Mouse (Mus musculus) kidney, postnatal 0 days (tissue): ENCODE results near the gene Toporsl. TPM values are rescaled to one million over a fixed set of nuclear protein-coding genes. Genes with fewer than 3 reads are reported as not detected.

Experiments used
- ATAC-seq: fragments of 200-750 bp; cut with Nextera tagmentation; replicated peaks from 2 replicates; pipeline ENCODE4 v1.8.0; 2017; ENCODE audit warnings: low read depth, moderate number of reproducible peaks, moderate TSS enrichment, moderate library complexity; ENCODE audit not compliant: low FRiP score
- DNase-seq: peaks from one replicate; pipeline ENCODE4 v3.0.0-alpha.2; 2016; ENCODE audit warnings: low spot score
- H3K27ac ChIP-seq: fragments of 300-500 bp; sonication (generic); 2 replicates; pipeline ENCODE4 v1.5.1; 2014; ENCODE audit warnings: mild to moderate bottlenecking
- H3K27me3 ChIP-seq: fragments of 300-500 bp; sonication (generic); 2 replicates; pipeline ENCODE4 v1.6.1; 2014; ENCODE audit warnings: low read length, mixed read lengths; ENCODE audit not compliant: insufficient read depth
- H3K36me3 ChIP-seq: fragments of 300-500 bp; sonication (generic); 2 replicates; pipeline ENCODE4 v1.6.1; 2014; ENCODE audit warnings: low read length, mixed read lengths; ENCODE audit not compliant: insufficient read depth
- H3K4me1 ChIP-seq: fragments of 300-500 bp; sonication (generic); replicated peaks from 2 replicates; pipeline ENCODE4 v1.6.1; 2014; ENCODE audit warnings: antibody characterized with exemption, low read length, mixed read lengths; ENCODE audit not compliant: insufficient read depth
- H3K4me2 ChIP-seq: fragments of 300-500 bp; sonication (generic); 2 replicates; pipeline ENCODE4 v1.6.1; 2014; ENCODE audit warnings: mild to moderate bottlenecking, low read length, moderate library complexity, mixed read lengths
- H3K4me3 ChIP-seq: fragments of 300-500 bp; sonication (generic); replicated peaks from 2 replicates; pipeline ENCODE4 v1.5.1; 2014; ENCODE audit warnings: low read depth, low read length
- H3K9ac ChIP-seq: fragments of 300-500 bp; sonication (generic); 2 replicates; pipeline ENCODE4 v1.6.1; 2014; ENCODE audit warnings: low read depth, low read length
- H3K9me3 ChIP-seq: fragments of 300-500 bp; sonication (generic); replicated peaks from 2 replicates; pipeline ENCODE4 v1.6.1; 2016; ENCODE audit warnings: low read length, inconsistent platforms, mixed read lengths
- CTCF ChIP-seq: IDR thresholded peaks from 2 replicates; pipeline ENCODE4 v1.5.1; 2016; ENCODE audit warnings: antibody characterized with exemption, low read depth, mild to moderate bottlenecking, moderate library complexity
- WGBS: fragments of 180-500 bp; shearing (Covaris S2); extraction: QIAGEN DNeasy Blood & Tissue Kit; methylation state at CpG from one replicate; pipeline ENCODE4 v1.1.7; 2014; 5-methylcytosine and 5-hydroxymethylcytosine counted together
- polyA plus RNA-seq: library from polyadenylated mRNA; unstranded; fragments of >200 nt; fragmentation: Nextera tagmentation; extraction: Ambion mirVana; gene quantifications from 2 replicates; pipeline ENCODE4 v1.2.1, GENCODE M21; 2015

Gene Toporsl
- polyA plus RNA-seq, 1 experiment from 2014 or later = not detected

DNA sequence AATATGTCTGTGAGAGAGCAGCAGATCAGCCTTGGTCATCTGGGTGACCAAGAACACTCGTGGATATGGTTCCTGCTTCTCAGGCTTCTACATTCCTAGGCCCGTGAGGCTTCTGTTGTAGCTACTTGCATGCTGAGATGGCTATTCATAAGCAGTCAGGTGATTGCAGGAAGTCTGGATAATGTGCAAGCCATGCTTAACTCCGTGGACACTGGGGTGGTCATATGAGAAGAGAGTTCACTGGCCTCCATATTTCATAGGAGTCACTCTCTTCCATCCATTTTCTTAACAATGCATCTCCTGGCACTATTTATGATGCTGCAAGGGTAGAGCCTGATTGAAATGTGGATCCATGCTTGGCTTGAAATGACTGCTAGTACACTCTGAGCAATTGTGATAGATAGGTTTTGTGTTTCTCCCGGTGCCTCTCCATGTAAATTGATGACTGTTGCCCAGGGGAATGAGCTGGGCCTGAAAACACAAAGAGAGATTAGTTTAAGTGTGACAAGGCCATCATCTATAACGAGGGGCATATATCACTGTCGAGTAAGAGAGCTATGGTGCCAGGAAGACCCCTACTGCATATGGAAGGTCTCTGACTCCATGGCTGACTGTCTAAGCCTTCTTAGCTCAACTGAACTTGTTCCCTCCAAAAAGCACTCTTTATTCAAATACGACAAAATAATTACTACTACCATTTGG lies 2.3 kb downstream of the Toporsl start:
- Histone ChIP-seq H3K4me2 (no peak overlapping the region), H3K9me3 (no peaks in the 10 kb centered on the region), H3K27ac (no peak overlapping the region), H3K36me3 (no peaks in the 10 kb centered on the region), H3K4me3 (no peak overlapping the region), H3K9ac (no peak overlapping the region), H3K4me1 (no peaks in the 10 kb centered on the region), H3K27me3 (no peaks in the 10 kb centered on the region)
- DNase-seq (peak; percentile 11), ATAC-seq (no peak)
- no peak for TF ChIP-seq CTCF
- 28% methylated on average over 7 of the region's 7 CpGs for WGBS

DNA sequence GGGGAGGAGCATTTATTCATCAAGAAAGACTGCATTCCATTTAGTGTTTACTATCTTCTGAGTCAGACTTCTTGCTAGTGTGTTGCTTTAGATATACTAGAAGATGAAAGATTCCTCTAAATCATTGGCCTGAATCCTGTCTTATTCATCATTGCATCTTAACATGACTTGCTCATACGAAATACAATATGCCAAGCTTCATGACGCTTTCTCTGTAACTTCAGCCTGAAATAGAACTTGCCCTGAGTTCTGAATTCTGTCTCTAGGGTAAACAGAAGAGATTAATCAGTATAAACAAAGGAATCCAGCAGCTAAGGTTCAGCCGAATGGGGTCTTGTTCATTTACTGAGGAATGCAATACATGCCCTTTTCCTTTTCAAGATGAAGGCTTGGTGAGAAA lies 10.8 kb downstream of the Toporsl start:
- H3K36me3 ChIP-seq = no peaks in the 10 kb centered on the region
- H3K27me3 ChIP-seq = no peaks in the 10 kb centered on the region
- no peak overlapping the region for H3K4me2 ChIP-seq
- ATAC-seq (no peak), DNase-seq (no peak)
- no peaks in the 10 kb centered on the region for H3K9me3 ChIP-seq
- no peak overlapping the region for H3K27ac ChIP-seq
- H3K4me1 ChIP-seq = no peaks in the 10 kb centered on the region
- no peak overlapping the region for H3K4me3 ChIP-seq
- WGBS = 47% methylated on average over 3 of the region's 3 CpGs
- TF ChIP-seq CTCF = no peak
- H3K9ac ChIP-seq = no peak overlapping the region

DNA sequence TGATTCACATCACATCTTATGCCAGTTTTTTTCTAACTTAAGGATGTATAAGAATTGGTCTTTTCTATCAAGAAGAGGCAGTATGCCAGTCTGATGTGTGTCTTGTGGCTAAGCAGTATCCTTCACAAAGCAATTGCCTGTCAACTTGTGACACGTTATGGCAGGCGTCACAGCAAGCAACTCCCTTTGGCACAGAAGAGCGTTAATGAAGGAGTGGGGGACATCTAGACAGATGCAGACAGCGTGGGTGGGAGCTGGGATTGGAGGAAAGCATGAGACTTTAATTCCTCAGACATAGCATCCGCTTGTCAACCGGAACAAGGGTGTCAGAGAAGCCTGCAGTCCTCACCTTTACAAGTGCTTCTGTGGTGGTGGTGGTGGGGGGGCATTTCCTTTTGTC lies 38.9 kb downstream of the Toporsl start:
- Histone ChIP-seq H3K4me1 (no peaks in the 10 kb centered on the region), H3K4me2 (no peak overlapping the region), H3K27me3 (no peaks in the 10 kb centered on the region), H3K36me3 (no peaks in the 10 kb centered on the region), H3K4me3 (no peak overlapping the region), H3K9me3 (no peaks in the 10 kb centered on the region), H3K27ac (no peak overlapping the region), H3K9ac (no peak overlapping the region)
- TF ChIP-seq CTCF = no peak
- 74% methylated on average over 6 of the region's 6 CpGs for WGBS
- DNase-seq (no peak), ATAC-seq (no peak)

DNA sequence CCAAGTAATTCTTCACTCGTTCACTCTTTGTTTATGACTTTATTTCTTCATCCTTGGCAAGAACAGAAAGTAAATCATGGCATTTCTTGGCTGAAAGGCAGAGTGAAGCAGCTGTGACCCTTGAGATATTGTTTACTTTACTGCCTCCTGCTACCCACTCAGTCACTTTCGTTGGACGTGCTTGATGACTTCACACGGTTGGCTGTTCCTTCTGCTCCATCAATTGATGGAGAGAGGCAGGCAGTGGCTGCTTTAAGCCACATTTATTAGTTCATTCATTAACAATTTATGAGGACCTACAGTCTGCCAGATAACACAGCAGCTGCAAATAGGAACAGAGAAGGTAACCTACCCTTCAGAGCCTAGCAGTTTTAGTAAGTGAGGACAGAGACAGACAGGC lies 51.7 kb downstream of the Toporsl start:
- TF ChIP-seq CTCF = no peak
- no peak overlapping the region for H3K4me2 ChIP-seq
- DNase-seq (no peak), ATAC-seq (no peak)
- H3K27me3 ChIP-seq = no peaks in the 10 kb centered on the region
- no peaks in the 10 kb centered on the region for H3K9me3 ChIP-seq
- H3K4me1 ChIP-seq = no peaks in the 10 kb centered on the region
- whole genome bisulfite sequencing = 24% methylated on average over 4 of the region's 4 CpGs
- H3K4me3 ChIP-seq = no peak overlapping the region
- H3K9ac ChIP-seq = no peak overlapping the region
- no peaks in the 10 kb centered on the region for H3K36me3 ChIP-seq
- no peak overlapping the region for H3K27ac ChIP-seq

DNA sequence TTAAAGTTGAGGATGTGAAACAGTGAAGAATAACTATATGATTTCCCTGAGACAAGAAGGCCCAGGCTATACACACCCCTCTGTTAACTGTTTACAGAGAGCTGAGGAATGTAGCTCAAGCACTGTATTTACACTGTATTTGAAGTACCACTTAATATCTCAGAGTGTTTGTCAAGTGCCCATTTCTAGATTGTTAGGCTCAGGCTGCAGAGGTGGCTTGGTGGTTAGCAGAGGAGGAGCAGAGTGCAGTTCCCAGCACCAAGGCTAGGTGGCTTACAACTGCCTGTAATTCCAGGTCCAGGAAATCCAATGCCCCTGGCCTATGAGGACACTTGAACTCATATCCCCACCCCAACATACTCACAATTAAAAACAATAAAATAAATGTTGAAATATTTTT lies 63.6 kb downstream of the Toporsl start:
- DNase-seq (no peak), ATAC-seq (no peak)
- H3K9me3 ChIP-seq = no peaks in the 10 kb centered on the region
- no peak overlapping the region for H3K4me3 ChIP-seq
- H3K4me2 ChIP-seq = no peak overlapping the region
- H3K27me3 ChIP-seq = no peaks in the 10 kb centered on the region
- TF ChIP-seq CTCF = no peak
- no peaks in the 10 kb centered on the region for H3K4me1 ChIP-seq
- no peak overlapping the region for H3K9ac ChIP-seq
- no peaks in the 10 kb centered on the region for H3K36me3 ChIP-seq
- no peak overlapping the region for H3K27ac ChIP-seq

DNA sequence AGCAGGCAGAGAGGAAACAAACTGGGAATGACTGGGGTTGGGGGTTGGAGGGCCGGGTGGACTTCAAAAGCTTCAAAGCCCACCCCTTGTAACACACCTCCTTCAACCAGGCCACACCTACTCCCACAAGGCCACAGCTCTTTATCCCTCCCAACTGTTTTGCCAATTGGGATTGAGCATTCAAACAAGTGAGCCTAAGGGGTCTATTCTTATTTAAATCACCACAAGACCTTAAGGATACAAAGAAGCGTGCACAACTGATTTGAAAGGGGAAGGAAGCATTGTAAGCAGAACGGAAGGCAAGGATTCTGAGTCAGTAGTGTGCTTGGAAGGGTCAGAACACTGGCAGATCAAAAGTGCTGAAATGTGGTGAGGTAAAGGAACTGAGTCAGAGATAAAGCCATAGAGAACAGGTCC lies 64.6 kb downstream of the Toporsl start:
- no peak overlapping the region for H3K27ac ChIP-seq
- H3K4me3 ChIP-seq = no peak overlapping the region
- no peak for TF ChIP-seq CTCF
- no peak overlapping the region for H3K4me2 ChIP-seq
- no peak overlapping the region for H3K9ac ChIP-seq
- H3K36me3 ChIP-seq = no peaks in the 10 kb centered on the region
- no peaks in the 10 kb centered on the region for H3K9me3 ChIP-seq
- WGBS = 38% methylated on average over 3 of the region's 3 CpGs
- H3K4me1 ChIP-seq = no peaks in the 10 kb centered on the region
- ATAC-seq (no peak), DNase-seq (no peak)
- no peaks in the 10 kb centered on the region for H3K27me3 ChIP-seq

DNA sequence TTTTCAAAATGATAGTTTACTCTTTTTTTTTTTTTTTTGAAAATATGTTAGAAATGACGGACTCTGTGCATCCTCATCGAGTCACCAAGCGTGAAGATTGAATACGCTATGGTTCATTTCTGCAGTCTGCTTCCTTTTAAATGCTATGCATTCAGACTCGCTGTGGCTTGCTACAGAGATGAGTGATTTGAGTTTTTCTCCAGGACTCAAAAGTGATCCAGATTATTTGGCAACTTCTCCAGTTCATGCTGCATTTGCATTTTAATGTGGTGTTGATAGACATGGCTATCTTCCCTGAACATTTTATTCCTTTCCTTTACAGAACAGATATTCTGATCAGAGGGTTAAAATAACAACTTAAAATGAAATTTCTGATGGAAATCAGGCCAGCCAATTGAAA lies 65.2 kb downstream of the Toporsl start:
- no peak for DNase-seq
- no peaks in the 10 kb centered on the region for H3K9me3 ChIP-seq
- WGBS = 87% methylated on average over 5 of the region's 5 CpGs
- no peaks in the 10 kb centered on the region for H3K27me3 ChIP-seq
- TF ChIP-seq CTCF = no peak
- H3K36me3 ChIP-seq = no peaks in the 10 kb centered on the region
- no peak for ATAC-seq
- no peak overlapping the region for H3K9ac ChIP-seq
- no peak overlapping the region for H3K4me2 ChIP-seq
- no peak overlapping the region for H3K4me3 ChIP-seq
- H3K4me1 ChIP-seq = no peaks in the 10 kb centered on the region
- no peak overlapping the region for H3K27ac ChIP-seq

Other genes with a start within 250 kb of the Toporsl start
- gene Smc2, start 157.0 kb upstream of the Toporsl start, polyA plus RNA-seq = 123 and 140 TPM in 2 replicates
- 0.75 TPM in 1 of 2 replicates, not detected in the other for gene Vma21-ps, start 99.0 kb upstream of the Toporsl start, polyA plus RNA-seq
- not detected in 2 replicates for gene Olfr275, start 218.3 kb downstream of the Toporsl start, polyA plus RNA-seq